Mouse (Mus musculus) fat pad, adult 2 months (tissue): ENCODE data around the gene Olfr1231.

Experiments used
- DNase-seq: peaks from one replicate; pipeline ENCODE4 v3.0.0-alpha.2; 2011; ENCODE audit warnings: low read depth, low spot score; ENCODE audit errors: extremely low read depth

The Olfr1231 gene

DNA sequence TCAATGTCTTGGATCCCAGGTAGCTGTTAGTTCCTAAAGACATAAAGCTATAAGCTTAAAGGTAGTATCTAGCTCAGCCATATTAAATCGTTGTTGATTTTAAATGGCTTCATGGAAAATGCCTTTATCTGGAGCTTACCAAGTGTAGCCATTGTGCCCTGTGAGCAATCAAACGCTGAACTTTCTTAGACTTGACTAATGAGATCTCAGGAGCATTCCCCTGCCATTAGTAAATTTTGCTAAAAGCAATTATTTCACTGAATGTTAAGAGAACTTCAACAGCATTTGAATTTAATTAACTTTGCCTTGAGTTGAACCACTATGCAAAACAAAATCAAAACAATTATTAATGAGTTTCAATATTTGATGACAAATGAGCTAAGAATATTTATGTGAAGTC, at the start of gene Olfr1231:
TSS of gene Olfr1231 (minus strand) at position 101 of the 400 bp plus-strand sequence.
- DNase-seq = no peak

DNA sequence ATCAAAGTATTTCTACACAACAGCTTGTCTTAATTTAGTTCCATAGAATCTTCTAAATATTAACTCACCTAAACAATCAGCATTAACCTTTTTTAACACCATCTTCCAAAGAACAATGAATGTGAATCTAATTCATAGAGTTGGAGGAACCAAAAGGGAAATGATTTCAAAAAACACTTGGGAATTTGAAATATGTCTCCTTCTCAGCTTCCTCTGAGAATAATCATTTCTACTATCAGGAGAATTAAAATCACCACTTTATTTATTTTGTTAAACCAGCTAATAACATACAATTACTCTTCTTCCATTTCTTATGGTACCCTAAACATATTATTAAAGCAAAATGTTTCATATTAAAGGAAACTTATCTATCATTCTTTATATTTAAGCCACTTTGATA, 35.4 kb upstream of the Olfr1231 start, which contains the start of gene Olfr1233:
TSS of gene Olfr1233 (minus strand) at position 101 of the 400 bp plus-strand sequence.
- DNase-seq = no peak

DNA sequence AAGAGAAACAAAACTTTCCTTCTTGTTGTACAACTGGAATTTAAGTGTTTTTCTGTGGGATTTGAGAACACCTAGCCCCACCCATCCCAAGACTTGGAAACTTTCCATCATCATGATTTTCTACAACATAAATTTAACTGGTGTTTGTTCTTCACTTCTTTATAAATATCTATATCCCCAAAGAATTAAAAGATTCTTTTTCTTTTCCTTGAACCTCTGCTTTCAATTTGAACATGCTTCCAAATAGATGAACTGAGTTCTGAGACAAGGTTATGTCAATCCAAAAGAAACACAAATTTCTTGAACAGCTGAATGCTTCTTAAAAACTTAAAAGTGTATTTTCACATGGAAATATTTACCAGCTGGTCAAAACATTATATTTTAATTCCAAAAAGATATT, 22.7 kb upstream of the Olfr1231 start, which contains the start of gene Olfr1232:
TSS of gene Olfr1232 (minus strand) at position 101 of the 400 bp plus-strand sequence.
- no peak for DNase-seq

DNA sequence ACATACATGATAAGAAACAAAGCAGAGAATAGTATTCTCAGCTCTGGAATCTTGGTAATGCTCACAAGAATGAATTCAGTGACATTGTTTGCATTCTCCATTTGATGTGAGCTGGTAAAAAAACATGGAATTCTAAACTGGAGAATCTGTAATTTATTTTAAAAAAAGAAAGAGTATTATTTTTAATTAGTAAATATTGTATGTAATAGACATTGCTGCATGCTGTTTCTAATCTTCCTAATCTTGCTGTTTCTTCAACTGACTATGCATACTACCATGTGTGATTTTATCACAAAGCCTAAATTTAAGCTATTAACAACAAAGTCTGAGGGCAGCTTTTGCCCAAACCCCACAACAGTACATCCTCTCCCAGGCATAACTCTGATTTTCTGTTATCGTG, 9.7 kb downstream of the Olfr1231 start, which contains the start of gene Olfr1230:
TSS of gene Olfr1230 (minus strand) at position 101 of the 400 bp plus-strand sequence.
- DNase-seq = no peak

DNA sequence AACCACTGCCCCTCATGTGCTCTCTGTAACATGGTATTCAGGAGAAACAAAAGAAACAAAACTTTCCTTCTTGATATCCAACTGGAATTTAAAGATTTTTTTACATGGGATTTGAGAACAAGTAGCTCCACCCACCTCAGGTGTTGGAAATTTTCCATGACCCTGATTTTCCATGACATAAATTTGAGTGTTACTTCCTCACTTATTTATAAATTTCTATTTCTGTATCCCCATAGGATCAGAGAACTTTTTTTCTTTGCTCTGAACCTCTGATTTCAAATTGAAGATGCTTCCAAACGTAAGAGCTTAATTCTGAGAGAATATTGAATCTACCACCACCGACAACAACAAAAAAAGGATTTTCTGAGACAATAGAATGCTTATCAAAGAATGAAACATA, 19.0 kb downstream of the Olfr1231 start, which contains the start of gene Olfr1229:
TSS of gene Olfr1229 (minus strand) at position 101 of the 400 bp plus-strand sequence.
- DNase-seq = no peak

DNA sequence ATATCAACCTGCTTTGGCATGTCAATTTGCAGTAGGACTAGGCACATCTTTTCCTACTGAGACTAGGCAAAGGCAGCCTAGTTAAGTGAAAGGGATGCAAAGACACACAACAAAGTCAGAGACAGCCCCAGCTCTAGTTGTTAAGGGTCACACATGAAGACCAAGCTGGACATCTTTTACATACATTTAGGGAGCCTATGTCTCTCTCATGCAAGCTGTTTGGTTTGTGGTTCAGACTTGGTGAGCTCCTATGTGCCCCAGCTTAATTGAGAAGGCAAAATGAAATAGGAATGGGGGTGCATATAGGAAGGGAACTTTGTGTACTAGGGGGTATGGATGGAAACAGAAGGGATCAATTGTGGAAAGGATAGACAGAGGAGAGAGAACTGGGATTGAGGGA, 52.9 kb downstream of the Olfr1231 start, which contains the start of gene Olfr1228:
TSS of gene Olfr1228 (minus strand) at position 101 of the 400 bp plus-strand sequence.
- DNase-seq = no peak
